Mouse (Mus musculus): ENCODE results near the gene Basp1. TPM values are rescaled to one million over a fixed set of nuclear protein-coding genes. Genes with fewer than 3 reads are reported as not detected.

The Basp1 gene
- total and polyA plus RNA-seq, 3 experiments: 0.04 to 2.5 (median 1.6) TPM

DNA sequence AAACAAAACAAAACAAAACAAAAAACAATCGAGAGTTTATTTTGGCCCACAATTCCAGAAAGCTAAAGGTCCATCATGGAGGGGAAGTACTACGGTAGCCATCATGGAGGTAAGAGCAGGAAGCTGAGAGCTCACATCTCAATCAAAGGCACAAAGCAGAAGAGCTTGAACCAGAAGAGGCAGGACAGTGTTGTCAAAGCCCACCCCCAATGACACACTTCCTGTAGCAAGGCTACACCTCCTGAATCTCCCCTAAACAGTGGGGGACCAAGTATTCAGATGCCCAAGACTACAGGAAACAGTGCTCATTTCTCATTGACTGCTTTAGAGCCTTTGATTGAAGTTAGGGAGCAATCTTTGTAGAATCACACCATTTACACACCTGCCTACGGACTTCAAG is 99.1 kb downstream of the Basp1 start:
- Histone ChIP-seq H3K4me2 (ENCODE audit: insufficient read depth, low read depth, poor library complexity, severe bottlenecking) (no peak overlapping the region), H3K27ac (ENCODE audit: insufficient read depth, low read depth) (no peak overlapping the region), H3K36me3 (replicated peaks in 1 of 2; ENCODE audit: control insufficient read depth in 1 of 2, insufficient read depth in 1 of 2, low read length in 1 of 2) (no peaks in the 10 kb centered on the region), H3K4me1 (ENCODE audit: control insufficient read depth in 1 of 2, insufficient read depth in 2 of 2) (peaks cover 0 to 5% of the 10 kb centered on the region in 2 experiments; a peak in 1 of 4 replicates), H3K4me3 (replicated peaks in 1 of 3; ENCODE audit: low read depth in 2 of 3, low read length in 2 of 3, poor library complexity in 1 of 3) (no peak overlapping the region), H3K9me3 (replicated peaks; ENCODE audit: low read length) (no peaks in the 10 kb centered on the region), H3K79me2 (replicated peaks; ENCODE audit: control insufficient read depth, extremely low read depth, insufficient read depth, poor library complexity, severe bottlenecking) (no peaks in the 10 kb centered on the region), H3K27me3 (replicated peaks) (no peaks in the 10 kb centered on the region), H3K9ac (ENCODE audit: insufficient read depth, low read depth) (no peak overlapping the region)
- no peak for DNase-seq (ENCODE audit: extremely low read depth)
- no peak for TF ChIP-seq KAT2A (IDR thresholded peaks at IDR 0.05; ENCODE audit: insufficient replicate concordance, low read length)
- TF ChIP-seq HCFC1 (IDR thresholded peaks at IDR 0.05; ENCODE audit: low read depth, low read length): no peak
- TF ChIP-seq JUND (conservative IDR thresholded peaks at IDR 0.05; ENCODE audit: low read depth, low read length): no peak
- TF ChIP-seq IRF4 (IDR thresholded peaks at IDR 0.05; ENCODE audit: low read depth, low read length): no peak
- TF ChIP-seq JUN (IDR thresholded peaks at IDR 0.05; ENCODE audit: insufficient read depth, low read depth, low read length): no peak
- no peak for TF ChIP-seq TCF12 (IDR thresholded peaks at IDR 0.05; ENCODE audit: low read depth, low read length)
- no peak for TF ChIP-seq ZNF384 (IDR thresholded peaks at IDR 0.05; ENCODE audit: low read depth, low read length)
- no peak for TF ChIP-seq MAFK (IDR thresholded peaks at IDR 0.05; ENCODE audit: insufficient replicate concordance, low read length)
- TF ChIP-seq TBP (conservative IDR thresholded peaks at IDR 0.05; ENCODE audit: low read depth, low read length): no peak
- TF ChIP-seq GABPA (IDR thresholded peaks at IDR 0.05; ENCODE audit: insufficient replicate concordance, low read depth, low read length): no peak
- no peak for TF ChIP-seq NELFE (IDR thresholded peaks at IDR 0.05; ENCODE audit: low read depth, low read length)
- no peak for TF ChIP-seq MAX (IDR thresholded peaks at IDR 0.05; ENCODE audit: low read length)
- TF ChIP-seq MYC (IDR thresholded peaks at IDR 0.05; ENCODE audit: low read depth, low read length): no peak
- no peak for TF ChIP-seq CHD2 (IDR thresholded peaks at IDR 0.05; ENCODE audit: low read length)
- TF ChIP-seq ETS1 (conservative IDR thresholded peaks at IDR 0.05; ENCODE audit: low read depth, low read length): no peak
- no peak for TF ChIP-seq USF1 (IDR thresholded peaks at IDR 0.05; ENCODE audit: low read depth, low read length)
- no peak for TF ChIP-seq CTCF (conservative IDR thresholded peaks at IDR 0.05 in 1 of 2, IDR thresholded peaks at IDR 0.05 in 1 of 2; ENCODE audit: low read depth in 2 of 2, low read length in 2 of 2)
- TF ChIP-seq SMC3 (IDR thresholded peaks at IDR 0.05; ENCODE audit: low read depth, low read length): no peak
- no peak for TF ChIP-seq CHD1 (IDR thresholded peaks at IDR 0.05; ENCODE audit: low read depth, low read length)
- in situ Hi-C loops (cut with MboI; ENCODE audit: low pct_ligation_motif_present, low pct_unique_long_range_greater_than_20kb, low sequenced_read_pairs) (no loop called here), dilution Hi-C loops (cut with MboI; ENCODE audit: extremely low pct_ligation_motif_present, extremely low pct_unique_long_range_greater_than_20kb, low sequenced_read_pairs) (no loop called here)

Other genes starting within 250 kb of the Basp1 start
- 5.8 and 6.4 TPM in 2 replicates for gene Myo10, start 208.8 kb upstream of the Basp1 start, total RNA-seq (2012; rRNA removed)
- 8.6 and 9.6 TPM in 2 replicates for gene Myo10, start 208.8 kb upstream of the Basp1 start, total RNA-seq (2014; rRNA removed)
- gene Myo10, start 208.8 kb upstream of the Basp1 start, polyA plus RNA-seq (2012; ENCODE audit: insufficient read length, low read depth): 13.3 and 13.6 TPM in 2 replicates

All from CH12.LX (cell line).